Mouse (Mus musculus) gastrocnemius, postnatal 14 days (tissue): ENCODE results near the gene Atn1. TPM values are rescaled to one million over a fixed set of nuclear protein-coding genes. Genes with fewer than 3 reads are reported as not detected.

Experiments
- DNase-seq: peaks from one replicate; pipeline ENCODE4 v3.0.0; 2021; ENCODE audit warnings: mixed read lengths
- intact Hi-C: fragments of 180-260 bp; cut with DNase I; formaldehyde crosslinking; loops from one replicate; pipeline ENCODE4 v1.15.1; 2025; ENCODE audit warnings: low total_unique reads
- microRNA-seq, 2 experiments: library from miRNA; unstranded; fragments of <30 nt; microRNA quantifications; one replicate each; pipeline ENCODE4 v1.2.0; 2021
- total RNA-seq, 2 experiments: library from RNA; stranded (reverse); gene quantifications; 2 replicates each; pipeline ENCODE4 v1.2.3; 2021

The Atn1 gene
- total RNA-seq, 2 experiments from 2014 or later = 30.8 to 35.8 TPM

- intact Hi-C loops = no loop called here
- DNase-seq = no peak
Measured at GRCm38 (mm10) chr6:124696441-124697150, 59.7 kb downstream of the Atn1 start.

- intact Hi-C loops = no loop called here
- DNase-seq = no peak
Measured at GRCm38 (mm10) chr6:124694166-124694955, 62.0 kb downstream of the Atn1 start.

- intact Hi-C loops = no loop called here
- no peak for DNase-seq
Measured at GRCm38 (mm10) chr6:124693243-124693981, 62.9 kb downstream of the Atn1 start.

Small RNA genes within 50 kb of the gene (microRNA-seq; reads per million reads assigned to microRNA genes)
- gene Mir141 (0 to 0.64 reads per million in 2 experiments), gene Mir200c (11.5 to 13.5 reads per million in 2 experiments)

Other genes starting within 250 kb of the Atn1 start
- gene C1ra, start 244.1 kb downstream of the Atn1 start, total RNA-seq = 10 to 100 TPM; 11.8 to 16.3 TPM
- 10 to 100 TPM; 31.6 to 40.4 TPM for gene C1s1, start 214.2 kb downstream of the Atn1 start, total RNA-seq
- gene C1rb, start 186.2 kb downstream of the Atn1 start, total RNA-seq = 1 to 10 TPM; 1.3 to 2.3 TPM
- under 1 TPM; 0.78 to 0.96 TPM for gene C1s2, start 120.4 kb downstream of the Atn1 start, total RNA-seq
- 10 to 100 TPM; 26.3 to 32.3 TPM for gene Lpcat3, start 93.5 kb downstream of the Atn1 start, total RNA-seq
- gene Emg1, start 44.3 kb downstream of the Atn1 start, total RNA-seq = 10 to 100 TPM; 51.8 to 57.5 TPM
- 100 to 1,000 TPM; 179 to 184 TPM for gene Phb2, start 44.2 kb downstream of the Atn1 start, total RNA-seq
- 1 to 10 TPM; 1.7 to 1.9 TPM for gene Ptpn6, start 17.8 kb downstream of the Atn1 start, total RNA-seq
- gene Grcc10, start 15.2 kb downstream of the Atn1 start, total RNA-seq = 100 to 1,000 TPM; 207 to 228 TPM
- gene Gm45234, start 503 bp downstream of the Atn1 start, total RNA-seq = not detected
- 1 to 10 TPM; 1.9 to 2.3 TPM for gene Eno2, start 13.1 kb upstream of the Atn1 start, total RNA-seq
- gene Lrrc23, start 23.2 kb upstream of the Atn1 start, total RNA-seq = not detected
- gene Spsb2, start 52.1 kb upstream of the Atn1 start, total RNA-seq = 1 to 10 TPM; 3.7 to 4.8 TPM
- 1,000 to 10,000 TPM; 2,868 to 2,952 TPM for gene Tpi1, start 57.8 kb upstream of the Atn1 start, total RNA-seq
- gene Usp5, start 73.0 kb upstream of the Atn1 start, total RNA-seq = 10 to 100 TPM; 55.3 to 61.9 TPM
- gene Cdca3, start 73.0 kb upstream of the Atn1 start, total RNA-seq = 1 to 10 TPM; 4.6 to 5.0 TPM
- gene Gnb3, start 83.8 kb upstream of the Atn1 start, total RNA-seq = 1 to 10 TPM; 6.6 to 7.0 TPM
- 10 to 100 TPM; 19.7 to 24.2 TPM for gene P3h3, start 101.2 kb upstream of the Atn1 start, total RNA-seq
- under 1 TPM; 0.33 to 0.45 TPM for gene Gpr162, start 107.5 kb upstream of the Atn1 start, total RNA-seq
- gene Cd4, start 131.7 kb upstream of the Atn1 start, total RNA-seq = under 1 TPM; 0.27 to 0.51 TPM
- under 1 TPM; 0.43 to 0.62 TPM for gene Lag3, start 155.2 kb upstream of the Atn1 start, total RNA-seq
- gene Ptms, start 163.6 kb upstream of the Atn1 start, total RNA-seq = 100 to 1,000 TPM; 225 to 266 TPM
- 100 to 1,000 TPM; 250 to 257 TPM for gene Mlf2, start 174.9 kb upstream of the Atn1 start, total RNA-seq
- gene Cops7a, start 209.0 kb upstream of the Atn1 start, total RNA-seq = 100 to 1,000 TPM in 1 of 2 experiments, 10 to 100 TPM in 1; 99.1 to 100 TPM
- gene Pianp, start 240.2 kb upstream of the Atn1 start, total RNA-seq = under 1 TPM; 0.16 to 0.72 TPM